Mouse (Mus musculus) skeletal muscle tissue, postnatal 0 days (tissue): Measurements from ENCODE around the gene Copb1. TPM values are rescaled to one million over a fixed set of nuclear protein-coding genes. Genes with fewer than 3 reads are reported as not detected.

Source experiments
- polyA plus RNA-seq: library from polyadenylated mRNA; unstranded; fragments of >200 nt; fragmentation: Nextera tagmentation; extraction: Ambion mirVana; gene quantifications from 2 replicates; pipeline ENCODE4 v1.2.1, GENCODE M21; 2015

Gene Copb1
- polyA plus RNA-seq, result 47.8 and 54.1 TPM in 2 replicates

GRCm38 (mm10) chr7:114253885-114254833, at the start of gene Copb1:
Copb1 (minus strand) TSS chr7:114254711.

GRCm38 (mm10) chr7:114276005-114276752, 21.7 kb upstream of the Copb1 start, which contains the start of gene Psma1:
Psma1 (minus strand) TSS chr7:114276118.

Other genes with a start within 250 kb of the Copb1 start
- gene Rras2, start 136.9 kb downstream of the Copb1 start, polyA plus RNA-seq, result 25.0 and 30.3 TPM in 2 replicates
- gene Psma1, start 21.4 kb upstream of the Copb1 start, polyA plus RNA-seq, result 227 and 243 TPM in 2 replicates
- 1.6 and 4.2 TPM in 2 replicates for gene Pde3b, start 160.6 kb upstream of the Copb1 start, polyA plus RNA-seq